Mouse (Mus musculus): ENCODE measurements at regions not wholly inside any gene's neighbourhood (a gene's known extent, or its start where the extent isn't known, plus 50 kb on each side); places are given as distances from the start of the nearest gene placed in this dataset.

DNA sequence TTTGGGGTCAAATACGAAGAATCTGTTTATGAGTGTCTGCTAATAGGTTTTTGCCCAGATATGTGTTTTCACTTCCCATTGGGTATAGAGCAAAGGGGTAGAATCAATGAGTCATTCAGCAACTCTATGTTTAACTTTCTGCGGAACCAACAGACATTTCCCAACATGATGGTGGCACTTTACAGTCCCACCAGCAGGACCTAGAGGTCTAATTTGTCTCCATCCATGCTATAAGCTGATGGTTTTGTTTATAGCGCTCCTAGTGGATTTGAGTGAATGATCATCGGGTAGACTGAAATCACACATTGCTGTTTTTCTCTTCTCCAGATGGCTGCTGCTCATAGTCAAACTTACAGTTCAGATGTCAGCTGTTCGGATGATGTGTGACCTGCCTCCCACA, 99.7 kb upstream of the Arid5b start:
- no peak for DNase-seq (ENCODE audit: low spot score)

DNA sequence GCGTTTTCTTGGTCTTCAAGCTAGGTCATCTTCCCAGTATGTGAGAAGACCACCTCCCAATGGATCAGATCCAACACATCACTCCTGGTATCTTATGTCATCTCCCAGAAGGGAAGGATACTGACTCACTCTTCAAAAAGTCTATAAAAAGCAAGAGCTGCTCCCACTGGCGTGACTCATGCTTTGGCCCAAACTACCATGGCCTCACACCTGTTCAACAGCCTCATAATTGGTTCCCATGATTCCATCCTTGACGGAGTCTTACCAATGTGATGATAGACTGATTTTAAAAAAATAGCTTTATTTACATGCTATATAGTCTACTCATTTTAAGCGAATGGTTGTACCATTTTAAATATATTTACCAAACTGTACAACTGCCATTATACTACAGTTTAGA, 98.9 kb upstream of the Arid5b start:
- DNase-seq (ENCODE audit: low spot score) = no peak

DNA sequence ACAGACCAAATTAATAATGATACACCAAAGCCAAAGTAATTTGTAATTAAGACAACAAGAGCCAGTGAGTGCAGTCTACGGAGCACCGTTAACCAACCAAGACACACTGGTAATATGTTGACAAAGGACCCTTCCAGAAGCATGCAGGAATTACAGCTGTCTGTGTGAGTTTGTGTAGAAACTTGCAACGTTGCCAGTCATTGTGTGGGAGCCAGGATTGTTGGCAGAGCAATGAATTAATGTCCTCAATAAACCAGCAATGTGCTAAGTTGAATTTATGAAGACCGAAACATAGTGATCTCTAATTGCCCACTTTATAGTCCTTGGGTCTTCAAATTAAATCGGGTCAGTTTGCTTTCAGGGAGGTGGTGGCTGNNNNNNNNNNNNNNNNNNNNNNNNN, 95.3 kb upstream of the Arid5b start:
- DNase-seq (ENCODE audit: low spot score) = no peak

DNA sequence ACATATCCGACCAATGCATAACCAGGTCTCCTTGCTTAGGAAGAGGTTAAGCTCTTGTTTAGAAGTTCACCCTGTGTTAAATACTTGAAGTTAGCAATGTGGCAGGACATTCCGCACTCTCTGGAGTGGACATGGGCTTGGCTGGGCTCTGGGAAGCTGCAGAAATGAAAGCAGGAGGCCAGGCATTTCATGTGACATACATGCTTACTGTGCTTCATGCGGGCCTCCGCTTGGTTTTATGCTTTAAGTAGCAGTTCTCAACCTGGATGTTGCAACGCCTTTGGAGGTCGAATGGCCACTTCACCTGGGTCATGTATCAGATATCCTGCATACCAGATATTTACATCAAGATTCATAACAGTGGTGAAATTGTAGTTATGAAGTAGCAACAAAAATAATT, 93.2 kb upstream of the Arid5b start:
- DNase-seq (ENCODE audit: low spot score) = no peak

DNA sequence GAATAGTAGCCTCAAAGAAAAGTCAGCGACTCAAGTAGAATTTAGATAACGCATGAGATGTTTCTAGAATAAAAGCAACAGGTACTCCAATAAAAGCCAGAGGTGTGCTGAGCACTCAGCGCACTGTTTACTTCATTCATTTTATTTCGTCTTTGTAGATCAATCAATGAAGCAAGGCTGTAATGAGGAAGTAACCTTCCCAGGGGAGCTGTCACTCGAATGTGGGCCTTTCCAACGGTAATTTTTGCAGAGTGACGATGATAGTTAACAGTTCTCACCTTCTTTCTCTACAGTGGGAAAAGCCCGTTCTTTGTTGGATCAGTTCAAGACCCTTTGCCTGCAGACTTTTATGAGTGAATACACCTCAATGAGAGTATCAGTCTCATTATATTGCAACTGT, 92.4 kb upstream of the Arid5b start:
- DNase-seq (ENCODE audit: low spot score) = no peak

DNA sequence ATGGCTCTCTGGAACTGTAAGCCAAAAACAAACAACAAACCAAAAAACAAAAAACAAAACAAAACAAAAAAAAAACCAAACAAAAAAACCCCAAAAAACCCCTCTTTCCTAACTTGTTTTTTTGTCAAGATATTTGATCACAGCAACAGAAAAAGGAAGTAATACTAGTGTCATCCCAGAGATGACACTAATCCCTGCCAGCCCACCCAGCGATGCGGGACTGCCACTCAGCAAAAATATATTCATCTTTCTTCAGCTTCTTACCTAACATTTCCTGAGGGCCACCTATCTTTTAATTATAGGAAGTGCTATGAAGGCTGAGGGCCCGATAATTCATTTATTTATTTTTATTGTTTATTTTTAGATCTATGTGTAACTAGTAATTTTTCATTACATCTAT, 88.3 kb upstream of the Arid5b start:
- DNase-seq (ENCODE audit: low spot score) = no peak

DNA sequence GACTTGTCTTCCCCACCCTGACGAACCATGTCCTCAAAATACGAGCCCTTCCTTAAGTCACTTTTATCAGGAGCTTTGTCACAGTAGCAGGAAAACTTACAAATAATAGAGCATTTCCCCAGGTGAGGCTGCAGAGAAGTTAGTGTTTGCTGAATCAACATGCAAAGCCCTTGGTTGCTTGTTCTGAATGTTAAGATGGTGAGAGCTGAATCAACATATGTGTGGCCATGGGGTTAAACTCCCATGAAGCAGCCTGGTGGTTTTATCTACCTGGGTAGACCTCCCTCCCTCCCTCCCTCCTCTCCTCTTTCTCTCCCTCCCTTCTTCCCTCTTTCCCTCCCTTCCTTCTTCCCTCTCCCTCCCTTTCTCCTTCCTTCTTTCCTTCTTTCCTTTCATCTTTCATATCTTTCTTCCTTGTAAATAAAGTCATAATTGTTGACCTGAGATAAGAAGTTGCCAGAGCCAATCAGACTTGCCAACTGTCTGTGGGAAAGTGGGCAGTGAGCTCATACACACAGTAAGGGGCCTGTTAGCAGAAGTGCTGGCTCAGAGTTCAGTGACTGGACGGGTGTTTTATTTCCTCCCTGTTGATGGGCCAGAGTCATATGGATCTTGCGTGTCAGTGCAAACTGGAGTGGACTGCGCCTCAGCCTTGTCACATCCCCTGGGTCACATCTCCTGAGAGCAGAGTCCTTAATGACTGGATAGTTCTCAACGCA, 82.4 kb upstream of the Arid5b start:
- no peak for DNase-seq (ENCODE audit: low spot score)

DNA sequence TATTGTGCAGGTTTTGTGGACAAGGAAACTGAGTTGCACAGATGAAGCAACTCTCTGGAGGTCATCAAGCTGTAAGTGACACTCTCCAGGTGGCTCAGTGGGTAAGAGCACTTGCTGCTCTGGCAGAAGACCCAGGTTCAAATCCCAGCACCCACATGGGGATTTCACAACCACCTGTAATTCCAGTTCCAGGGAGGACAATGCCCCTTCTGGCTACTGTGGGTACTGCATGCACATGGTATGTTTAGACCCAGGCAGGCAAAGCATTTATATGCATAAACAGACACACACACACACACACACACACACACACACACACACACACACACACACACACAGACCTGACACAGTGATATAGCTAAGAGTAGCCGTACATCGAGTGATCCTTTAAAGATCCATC, 80.6 kb upstream of the Arid5b start:
- no peak for DNase-seq (ENCODE audit: low spot score)

DNA sequence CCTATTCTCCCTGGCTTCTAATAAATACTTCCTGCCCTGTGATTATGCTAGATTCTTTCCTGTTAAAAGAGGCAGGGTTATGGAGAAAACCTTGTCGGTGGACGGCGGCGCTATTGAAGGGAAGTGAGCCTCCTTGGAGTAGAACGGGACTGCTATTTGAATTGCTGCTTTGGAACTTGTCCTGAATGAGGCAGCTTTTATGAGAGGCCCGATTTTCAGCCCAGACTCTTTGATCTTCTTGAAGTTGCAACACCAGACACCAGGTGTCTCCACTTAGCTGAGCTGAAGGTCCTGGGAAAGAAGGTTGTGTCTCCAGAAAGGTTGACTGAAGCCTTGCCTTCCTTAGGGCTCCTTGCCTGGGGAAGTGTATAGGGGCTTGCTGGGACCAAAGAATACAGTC, 78.4 kb upstream of the Arid5b start:
- peak; percentile 19 for DNase-seq (ENCODE audit: low spot score)

DNA sequence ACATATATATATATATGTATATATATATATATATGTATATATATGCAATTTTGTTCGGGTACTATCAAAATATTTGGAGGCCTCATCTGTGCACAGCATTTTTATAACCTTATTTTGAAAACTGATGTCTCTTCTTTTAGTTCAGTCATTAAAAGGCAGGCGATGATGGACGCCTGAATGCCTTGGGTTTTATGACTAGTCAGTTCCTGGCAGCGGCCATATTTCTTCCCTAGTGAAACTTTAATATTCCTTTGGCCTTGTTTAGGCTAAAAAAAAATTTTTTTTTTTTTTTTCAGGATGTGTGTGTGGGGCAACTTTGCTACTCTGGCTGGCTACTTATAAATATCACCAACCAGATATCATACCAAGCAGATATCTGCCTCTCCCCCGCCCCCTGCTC, 78.0 kb upstream of the Arid5b start:
- no peak for DNase-seq (ENCODE audit: low spot score)

DNA sequence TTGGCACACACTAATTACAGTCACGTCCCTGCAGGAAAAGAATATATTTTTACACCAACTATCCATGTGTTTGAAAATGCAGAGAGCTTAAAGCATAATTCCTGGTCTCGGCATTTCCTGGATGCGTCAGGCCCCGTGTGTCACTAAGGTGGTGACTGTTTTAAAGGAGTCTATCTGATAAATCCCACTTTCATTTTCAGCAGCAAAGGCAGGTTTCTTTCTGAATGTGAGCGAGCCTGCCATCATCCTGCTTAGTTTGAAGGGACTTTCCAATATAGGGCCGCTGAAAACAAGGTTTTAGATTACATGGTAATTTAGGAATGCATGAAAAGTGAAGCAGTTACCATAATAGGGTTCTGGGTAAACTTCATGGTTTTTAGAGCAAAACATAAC, 77.5 kb upstream of the Arid5b start:
- no peak for DNase-seq (ENCODE audit: low spot score)

DNA sequence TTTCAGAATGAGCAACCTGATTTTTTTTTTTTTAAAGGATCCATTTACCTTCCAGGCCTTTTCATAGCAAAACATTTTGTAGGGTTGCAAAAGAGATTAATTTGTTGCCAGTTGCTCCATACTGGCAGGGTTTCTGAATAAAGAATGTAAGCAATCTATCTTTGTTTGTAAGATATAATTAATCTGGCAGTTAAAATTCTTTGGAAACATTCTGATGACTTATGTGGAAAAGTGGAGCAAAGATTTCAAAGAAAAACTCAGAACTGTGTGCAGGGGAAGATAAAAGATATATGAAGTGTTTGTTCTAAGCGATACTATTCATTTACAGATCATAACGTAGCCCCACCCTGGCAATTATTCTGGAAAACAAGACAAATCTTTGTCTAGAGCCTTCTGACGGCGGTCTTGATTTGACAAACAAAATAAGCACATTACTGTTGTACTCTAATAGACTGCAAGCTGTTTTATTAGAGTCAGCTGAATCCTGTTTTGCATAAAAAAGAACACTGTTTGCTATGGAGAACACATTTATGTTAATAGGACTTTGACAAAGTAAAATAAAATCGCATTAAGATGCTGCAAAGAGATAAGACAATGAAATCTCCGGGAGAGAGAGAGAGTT, 77.0 kb upstream of the Arid5b start:
- no peak for DNase-seq (ENCODE audit: low spot score)

DNA sequence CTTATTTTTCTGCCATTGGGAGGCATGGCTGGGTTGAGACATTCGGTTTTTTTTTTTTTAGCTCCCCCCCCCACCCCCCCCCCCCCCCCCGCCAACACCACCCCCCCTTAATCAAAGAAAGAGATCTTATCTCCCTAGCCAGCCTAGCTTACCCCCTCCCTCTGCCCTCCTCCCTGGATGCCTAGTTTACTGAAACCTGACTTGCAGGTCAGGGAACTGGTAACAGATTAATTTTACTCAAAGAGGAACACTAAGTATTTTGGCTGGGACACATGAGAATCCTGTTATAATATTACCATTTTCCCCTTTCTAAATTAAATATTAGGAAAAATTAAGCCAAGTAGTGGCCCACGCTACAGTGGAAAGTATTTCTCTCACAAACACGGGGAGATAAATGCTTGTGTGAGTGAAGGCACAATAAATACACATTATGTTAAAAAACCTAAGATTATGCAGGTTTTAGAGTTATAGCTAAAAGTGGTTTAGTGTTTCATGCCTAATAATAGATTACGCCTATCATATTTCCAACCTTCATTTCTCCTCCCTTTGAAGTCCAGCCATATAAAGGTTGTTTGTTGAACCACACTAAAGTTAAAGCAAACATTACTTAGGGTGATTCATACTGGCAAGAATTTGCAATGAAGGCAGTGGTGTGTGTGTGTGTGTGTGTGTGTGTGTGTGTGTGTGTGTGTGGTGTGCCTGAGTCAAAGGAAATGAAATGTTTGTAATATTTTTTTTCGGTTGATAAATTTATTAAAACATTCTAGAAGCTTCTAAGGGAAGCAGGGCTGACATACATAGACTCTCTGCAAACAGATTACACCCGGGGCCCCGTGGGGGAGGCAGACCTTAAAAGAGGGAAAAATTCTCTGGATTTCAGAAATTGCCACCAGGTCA, 76.0 kb upstream of the Arid5b start:
- no peak for DNase-seq (ENCODE audit: low spot score)

DNA sequence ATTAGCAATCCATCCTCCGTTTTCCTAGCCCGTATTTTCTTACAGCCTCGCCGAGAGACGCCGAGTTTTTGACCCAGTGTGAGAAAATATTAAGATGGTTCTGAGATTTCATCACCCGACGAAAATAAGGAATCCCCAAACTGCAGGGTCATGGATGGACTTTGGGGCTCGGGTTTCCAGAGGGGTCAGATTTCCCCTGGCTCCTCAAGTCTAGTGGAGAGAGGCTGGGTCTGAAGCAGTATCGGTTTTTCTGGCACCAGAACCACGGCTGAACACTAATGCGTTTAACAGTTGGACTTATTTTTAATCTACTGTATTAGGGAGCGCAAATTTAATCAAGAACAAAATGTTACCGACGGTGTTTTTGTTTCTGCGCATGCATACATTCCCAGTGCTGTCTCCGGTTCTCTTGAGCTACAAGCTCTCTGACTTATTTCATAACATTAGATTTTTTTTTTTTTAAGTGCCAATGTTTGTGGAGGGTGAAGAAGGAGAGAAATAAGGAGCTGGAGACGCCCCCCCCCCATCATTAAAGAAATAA, 75.2 kb upstream of the Arid5b start:
- no peak for DNase-seq (ENCODE audit: low spot score)

DNA sequence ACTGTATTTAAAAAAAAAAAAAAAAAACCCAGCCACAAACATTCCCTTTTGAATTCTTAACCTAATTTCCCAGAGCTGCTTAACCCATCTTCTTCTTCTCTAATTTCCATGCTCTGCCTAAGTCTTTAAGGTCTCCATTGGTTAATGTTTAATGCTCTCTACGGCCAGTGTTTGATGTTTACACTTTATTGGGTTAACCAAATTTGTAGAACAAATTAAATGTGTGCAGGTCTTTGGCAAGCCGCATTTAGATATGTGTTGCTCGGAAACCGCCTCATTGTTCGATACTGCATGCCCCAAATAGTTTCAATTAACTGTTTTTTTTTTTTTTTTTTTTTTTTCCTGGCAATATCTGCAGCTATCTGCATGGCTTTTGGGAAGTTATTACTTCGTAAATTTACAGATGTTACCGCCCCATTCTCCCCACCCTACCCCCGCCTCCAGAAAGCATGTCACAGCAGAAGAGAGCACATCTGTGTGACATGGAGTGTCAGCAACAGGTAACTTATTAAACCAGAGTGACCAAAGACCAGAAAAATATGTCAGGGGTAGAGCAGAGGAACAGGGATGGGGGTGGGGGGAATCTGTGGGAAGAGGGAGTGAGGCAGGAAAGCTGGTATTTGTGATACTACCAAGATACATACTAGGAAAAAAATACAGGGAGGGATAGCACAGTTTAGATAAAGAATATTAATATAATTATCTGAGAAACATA, 73.5 kb upstream of the Arid5b start:
- DNase-seq (ENCODE audit: low spot score) = no peak

DNA sequence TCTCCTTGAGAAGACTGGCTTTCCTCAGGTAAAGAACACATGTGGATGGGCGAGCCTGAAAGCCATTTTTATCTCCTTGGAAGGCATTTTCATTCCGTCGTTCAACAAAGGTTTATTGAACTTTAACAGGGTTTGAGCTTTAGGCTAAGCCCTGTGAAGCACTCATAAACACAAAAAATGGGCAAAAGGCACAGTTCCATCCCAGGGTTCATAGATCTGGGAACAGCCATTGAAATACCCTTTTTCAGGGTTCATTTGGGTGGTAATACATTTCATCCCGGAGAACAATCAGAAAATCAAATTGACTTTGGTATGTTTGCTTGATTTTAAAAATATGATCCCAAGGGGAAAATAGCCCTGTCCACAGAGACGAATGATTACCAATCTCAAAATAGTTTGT, 72.9 kb upstream of the Arid5b start:
- no peak for DNase-seq (ENCODE audit: low spot score)

DNA sequence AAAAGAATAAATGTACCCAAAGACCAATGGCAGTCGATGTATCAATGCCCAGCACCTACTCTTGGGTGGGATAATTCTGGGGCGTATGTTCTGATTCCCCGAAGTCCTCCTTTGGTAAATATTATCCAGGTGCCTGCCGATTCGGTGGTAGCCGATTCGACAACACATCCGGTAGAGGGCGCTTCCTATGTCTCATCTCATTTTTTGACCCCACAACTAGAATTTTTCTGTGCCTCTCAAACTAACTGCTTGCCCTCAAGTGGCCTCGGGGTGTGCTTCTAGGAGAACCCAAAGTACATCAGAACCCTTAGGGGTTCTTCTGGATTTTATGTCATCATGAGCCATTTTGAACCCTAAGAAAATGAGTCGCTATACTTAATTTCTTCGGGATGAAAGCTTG, 72.3 kb upstream of the Arid5b start:
- no peak for DNase-seq (ENCODE audit: low spot score)

DNA sequence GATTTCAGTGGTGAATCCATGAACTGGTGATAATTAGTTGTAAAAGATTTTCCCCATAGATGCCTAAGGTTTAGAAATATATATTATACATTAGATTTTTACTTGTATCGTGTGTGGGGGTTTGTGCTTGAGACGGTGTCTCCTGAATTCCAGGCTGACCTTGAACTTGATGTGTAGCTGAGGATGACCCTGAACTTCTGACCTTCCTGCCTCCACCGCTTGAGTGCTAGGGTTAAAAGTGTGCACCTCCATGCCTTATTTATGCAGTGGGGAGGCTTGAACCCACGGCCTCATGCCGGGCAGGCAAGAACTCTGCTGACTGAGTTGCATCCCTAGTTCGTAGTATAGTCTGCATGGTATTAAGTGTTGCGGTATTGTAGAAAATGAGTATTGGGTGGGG, 69.3 kb upstream of the Arid5b start:
- DNase-seq (ENCODE audit: low spot score) = no peak

DNA sequence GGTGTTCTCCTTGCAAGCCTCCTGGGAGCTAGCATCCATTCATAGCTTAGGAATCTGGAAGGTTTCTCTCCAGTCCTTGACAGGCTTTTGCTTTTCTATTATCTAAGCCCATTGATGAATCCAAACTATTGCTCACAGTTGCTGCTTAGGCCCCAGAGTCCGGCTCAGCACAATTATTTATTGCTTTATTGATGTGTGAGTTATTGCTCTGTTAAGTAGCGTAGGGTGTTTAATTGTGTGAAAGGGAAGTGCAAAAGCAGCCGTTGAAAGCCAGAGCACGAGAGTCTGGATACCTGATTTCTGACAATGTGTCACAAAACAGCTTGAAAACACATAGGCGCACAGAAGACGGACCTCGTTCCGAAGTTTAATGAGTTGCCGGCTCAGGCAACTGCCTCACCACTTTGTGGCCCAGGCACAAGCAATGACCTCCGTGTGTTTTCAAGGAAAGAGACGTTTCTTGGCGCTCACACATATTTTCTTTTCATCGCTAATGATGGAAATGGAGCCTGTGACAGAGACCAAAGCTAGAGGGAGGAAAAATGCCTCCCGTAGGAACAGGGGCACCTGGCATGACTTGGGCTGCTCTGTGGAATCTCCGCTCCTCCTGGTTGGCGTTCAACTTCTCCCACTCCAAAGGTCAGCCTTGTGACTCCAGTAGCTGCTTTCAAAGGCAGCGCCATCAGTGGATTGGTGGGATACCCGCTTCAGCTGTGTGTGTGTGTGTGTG, 66.6 kb upstream of the Arid5b start:
- no peak for DNase-seq (ENCODE audit: low spot score)

DNA sequence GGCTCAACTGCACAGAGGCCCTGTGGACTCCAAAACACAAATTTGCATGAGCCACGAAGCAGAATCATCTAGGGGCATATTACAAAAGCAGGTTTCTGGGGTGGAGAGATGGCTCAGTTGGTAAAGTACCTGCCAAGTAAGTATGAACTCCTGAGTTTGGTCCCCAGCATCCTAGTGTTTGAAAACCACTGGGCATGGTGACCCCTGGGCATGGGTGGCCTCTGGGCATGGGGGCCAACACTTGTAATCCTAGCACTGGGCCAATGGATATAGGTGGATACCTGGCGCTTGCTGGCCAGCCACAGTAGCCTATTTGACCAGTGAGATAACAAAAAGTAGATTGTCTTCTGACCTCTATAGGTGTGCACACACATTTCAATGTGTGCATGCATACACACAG, 65.7 kb upstream of the Arid5b start:
- DNase-seq (ENCODE audit: low spot score) = no peak

DNA sequence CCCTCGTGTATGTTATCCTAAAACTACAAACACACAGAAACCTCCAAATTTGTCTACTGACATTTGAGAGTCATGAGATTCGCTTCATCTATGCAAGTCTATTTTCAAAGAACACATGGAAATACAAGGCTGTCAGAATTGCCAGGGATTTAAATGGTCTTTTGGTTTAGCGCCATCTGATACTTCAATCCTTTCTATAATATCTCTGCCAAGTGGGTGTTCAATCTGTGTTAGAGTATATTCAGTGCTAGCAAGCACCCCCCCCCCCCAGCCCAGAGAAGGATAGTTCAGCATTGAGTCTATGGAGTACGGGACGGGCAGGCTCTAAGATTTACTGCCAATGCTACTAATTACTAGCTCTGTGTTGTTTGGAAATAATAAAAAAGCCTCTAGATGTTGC, 55.5 kb upstream of the Arid5b start:
- DNase-seq (ENCODE audit: low spot score) = no peak

Data from thymus, postnatal 0 days (tissue).